Mouse (Mus musculus): ENCODE data around the gene Gm20388. TPM values are rescaled to one million over a fixed set of nuclear protein-coding genes. Genes with fewer than 3 reads are reported as not detected.
A peak's percentile ranks its signal among the peaks of the same experiment; 100 is the strongest.

Gene Gm20388
- total RNA-seq, 2 experiments from 2014 or later, result 1.3 to 8.5 TPM

GRCm38 (mm10) chr8:120998966-120999365 lies 1088.3 kb downstream of the Gm20388 start:
- DNase-seq (ENCODE audit: low spot score in 2 of 2), result no peak

DNA sequence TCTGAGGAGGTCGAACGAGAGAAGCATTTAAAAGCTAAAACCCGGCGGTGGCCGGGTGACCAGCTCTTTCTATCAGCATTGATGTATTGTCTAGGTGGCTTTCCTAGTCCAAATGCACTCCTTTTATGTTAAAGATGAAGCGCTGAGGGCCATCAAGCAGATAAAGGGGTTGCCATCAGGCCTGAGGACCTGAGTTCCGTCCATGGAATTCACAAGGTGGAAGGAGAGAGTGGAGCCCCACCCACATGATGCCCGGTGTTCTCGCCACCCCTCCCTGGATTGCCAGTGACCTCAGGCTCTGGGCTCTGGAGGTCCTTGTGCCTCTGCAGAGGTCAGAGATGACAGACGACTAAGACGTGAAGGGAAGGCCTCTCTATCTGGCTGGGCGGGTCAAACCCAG lies 1091.3 kb downstream of the Gm20388 start:
- no peak for DNase-seq (ENCODE audit: low spot score in 2 of 2)

DNA sequence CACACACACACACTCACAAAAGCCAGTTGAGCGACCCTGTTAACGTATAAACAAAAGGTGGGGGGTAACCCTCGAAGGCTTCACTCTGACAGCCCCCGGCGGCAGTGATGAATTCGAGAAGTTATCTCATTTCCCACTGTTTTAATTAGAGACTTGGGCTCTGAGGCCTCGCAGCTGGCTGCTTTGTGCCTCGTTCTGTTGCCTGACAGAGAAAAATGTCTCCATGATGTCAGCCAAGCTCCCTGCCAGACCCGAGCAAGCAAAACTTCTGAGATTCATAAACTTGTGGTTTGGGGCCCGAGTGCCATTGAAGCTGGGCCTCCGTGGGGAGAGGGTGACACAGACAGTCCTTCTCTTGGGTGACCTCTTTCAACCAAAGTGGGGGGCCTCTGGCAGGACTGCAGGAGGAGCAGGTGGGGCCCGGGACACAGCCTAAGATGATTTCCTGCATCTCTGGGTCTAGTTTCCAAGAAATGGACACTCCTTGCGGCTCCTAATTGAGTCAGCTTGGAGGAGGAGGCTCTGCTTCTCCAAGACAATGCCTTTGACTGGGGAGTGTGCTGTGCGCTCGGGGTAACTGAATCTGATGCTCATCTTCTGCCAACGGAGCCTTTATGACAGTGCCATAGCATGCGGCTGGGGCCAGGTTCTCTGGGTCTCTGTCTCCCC lies 1092.4 kb downstream of the Gm20388 start:
- no peak for DNase-seq (ENCODE audit: low spot score in 2 of 2)

DNA sequence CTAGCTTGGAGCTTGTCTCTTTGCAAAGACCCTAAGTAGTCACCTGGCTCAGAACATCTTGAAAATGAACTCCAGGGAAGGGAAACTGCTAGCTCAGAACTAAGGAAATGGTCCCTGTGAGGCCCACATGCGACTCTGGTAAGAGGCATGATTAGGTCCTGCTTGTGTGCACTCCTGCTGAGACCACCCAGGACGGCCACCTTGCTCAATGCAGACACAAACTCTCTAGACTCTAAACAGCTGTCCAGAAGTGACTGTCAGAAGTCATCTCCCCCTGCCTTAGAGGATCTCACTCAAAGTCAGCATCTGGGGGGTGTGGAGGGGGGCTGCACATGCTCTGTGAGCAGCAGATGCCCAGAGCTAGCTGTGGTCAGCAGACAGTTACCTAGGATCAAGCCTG lies 1093.0 kb downstream of the Gm20388 start:
- DNase-seq (ENCODE audit: low spot score in 2 of 2), result no peak

- no peak for DNase-seq (ENCODE audit: low spot score in 2 of 2)
Observed at GRCm38 (mm10) chr8:121013318-121013717, 1102.7 kb downstream of the Gm20388 start.

GRCm38 (mm10) chr8:121016621-121017020 lies 1106.0 kb downstream of the Gm20388 start:
- peak in 1 of 2 experiments; percentile 42 for DNase-seq (ENCODE audit: low spot score in 2 of 2)

DNA sequence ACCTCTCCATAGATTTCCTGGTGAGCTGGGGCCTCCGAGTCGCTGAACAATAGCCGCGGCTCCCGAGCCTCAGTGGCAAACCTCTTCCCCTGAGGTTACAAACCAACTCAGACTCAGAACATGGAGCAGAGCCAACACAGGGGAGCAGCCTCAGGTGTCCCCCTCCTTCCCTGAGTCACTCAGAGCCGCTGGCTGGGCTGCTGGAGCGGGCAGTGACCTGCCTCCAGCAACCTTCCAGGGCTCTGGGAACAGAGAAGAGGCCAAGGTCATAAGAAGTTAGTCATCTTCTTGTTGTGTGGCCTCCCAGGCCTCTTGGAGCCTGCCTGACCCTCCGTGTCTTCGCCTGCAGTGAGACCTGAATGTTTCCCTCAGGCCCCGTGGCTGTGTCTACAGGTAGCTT lies 1107.6 kb downstream of the Gm20388 start:
- DNase-seq (ENCODE audit: low spot score in 2 of 2), result no peak

GRCm38 (mm10) chr8:121021488-121021887 lies 1110.8 kb downstream of the Gm20388 start:
- no peak for DNase-seq (ENCODE audit: low spot score in 2 of 2)

DNA sequence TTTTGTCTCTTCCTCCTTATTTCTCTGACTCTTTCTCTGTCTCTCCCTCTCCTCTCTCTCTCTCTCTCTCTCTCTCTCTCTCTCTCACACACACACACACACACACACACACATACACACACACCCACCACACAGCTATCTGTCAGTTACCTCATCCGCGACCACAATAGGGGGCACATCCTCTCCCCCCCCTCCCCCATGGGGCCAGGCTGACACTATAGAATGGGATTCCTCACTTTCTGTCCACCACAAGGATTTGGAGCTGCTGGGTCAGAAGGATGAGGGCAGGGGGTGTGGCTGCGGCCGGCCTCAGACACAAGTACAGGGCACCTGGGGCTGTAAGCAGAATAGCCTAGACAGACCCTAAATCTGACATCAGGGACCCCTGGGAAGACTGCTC lies 1112.4 kb downstream of the Gm20388 start:
- DNase-seq (ENCODE audit: low spot score in 2 of 2), result no peak

DNA sequence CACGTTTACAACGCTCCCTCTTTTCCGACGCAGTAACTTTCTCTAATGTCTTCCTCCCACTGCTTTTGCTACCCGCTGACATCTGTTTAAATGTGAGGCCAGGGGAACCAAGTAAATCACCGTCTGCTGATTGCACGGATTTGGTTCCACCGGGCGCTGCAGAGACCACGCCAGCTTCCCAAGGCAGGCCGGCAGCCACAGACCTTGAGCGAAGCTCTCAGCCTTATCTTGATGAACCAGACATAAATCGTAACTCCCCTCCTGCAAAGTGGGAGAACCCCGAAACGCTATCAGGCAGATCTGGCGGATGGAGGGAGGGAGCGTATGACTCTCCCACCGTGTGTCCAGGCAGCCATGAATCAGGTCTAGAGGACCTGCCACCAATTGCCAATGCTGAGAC lies 1113.1 kb downstream of the Gm20388 start:
- no peak for DNase-seq (ENCODE audit: low spot score in 2 of 2)

DNA sequence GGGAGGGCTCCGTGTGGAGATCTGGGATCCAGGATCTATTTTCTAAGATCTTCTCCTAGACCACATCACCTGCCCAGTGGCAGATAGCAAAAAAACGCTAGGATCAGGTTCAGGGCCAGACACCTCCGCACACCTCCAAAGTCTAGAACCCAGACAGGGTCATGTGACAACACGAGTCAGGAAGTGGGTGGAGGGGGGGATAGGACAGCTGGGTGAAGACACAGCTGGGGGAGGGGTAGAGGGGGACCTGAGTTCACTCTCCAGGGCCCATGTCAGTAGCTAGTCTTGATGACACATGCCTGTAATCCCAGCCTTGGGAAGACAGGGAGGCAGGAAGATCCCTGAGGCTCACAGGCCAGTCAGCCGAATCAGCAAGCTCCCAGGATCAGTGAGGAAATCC lies 1114.8 kb downstream of the Gm20388 start:
- DNase-seq (ENCODE audit: low spot score in 2 of 2), result no peak

- peak in 1 of 2 experiments; percentile 29 for DNase-seq (ENCODE audit: low spot score in 2 of 2)
Observed at GRCm38 (mm10) chr8:121027787-121028186, 1117.1 kb downstream of the Gm20388 start.

GRCm38 (mm10) chr8:121029076-121029475 lies 1118.4 kb downstream of the Gm20388 start:
- DNase-seq (ENCODE audit: low spot score in 2 of 2), result no peak

GRCm38 (mm10) chr8:121030496-121031040 lies 1119.9 kb downstream of the Gm20388 start:
- no peak for DNase-seq (ENCODE audit: low spot score in 2 of 2)

- no peak for DNase-seq (ENCODE audit: low spot score in 2 of 2)
Observed at GRCm38 (mm10) chr8:121033299-121034013, 1122.8 kb downstream of the Gm20388 start.

- DNase-seq (ENCODE audit: low spot score in 2 of 2), result no peak
Observed at GRCm38 (mm10) chr8:121035611-121036010, 1125.0 kb downstream of the Gm20388 start.

- no peak for DNase-seq (ENCODE audit: low spot score in 2 of 2)
Observed at GRCm38 (mm10) chr8:121043719-121044440, 1133.2 kb downstream of the Gm20388 start.

DNA sequence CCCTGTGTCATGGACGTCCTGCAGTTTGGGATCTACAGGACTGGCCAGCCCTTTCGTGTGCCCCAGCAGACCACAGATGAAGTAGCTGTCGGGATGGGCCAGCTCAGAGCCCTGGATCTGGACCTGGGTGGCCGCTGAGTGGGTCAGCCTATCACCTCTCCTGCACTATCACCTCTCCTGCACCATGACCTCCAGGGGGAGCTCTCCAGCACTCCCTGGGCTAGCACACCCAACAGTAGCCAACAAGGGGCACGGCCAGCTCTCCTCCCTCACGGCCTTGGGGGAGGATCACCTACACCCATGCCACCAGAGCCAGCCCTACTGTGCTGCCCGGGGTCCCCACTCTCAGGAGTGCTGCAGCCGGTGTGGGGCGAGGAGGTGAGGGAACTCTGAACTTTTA lies 1136.8 kb downstream of the Gm20388 start:
- no peak for DNase-seq (ENCODE audit: low spot score in 2 of 2)

GRCm38 (mm10) chr8:121058081-121058480 lies 1147.4 kb downstream of the Gm20388 start:
- DNase-seq (ENCODE audit: low spot score in 2 of 2), result no peak

DNA sequence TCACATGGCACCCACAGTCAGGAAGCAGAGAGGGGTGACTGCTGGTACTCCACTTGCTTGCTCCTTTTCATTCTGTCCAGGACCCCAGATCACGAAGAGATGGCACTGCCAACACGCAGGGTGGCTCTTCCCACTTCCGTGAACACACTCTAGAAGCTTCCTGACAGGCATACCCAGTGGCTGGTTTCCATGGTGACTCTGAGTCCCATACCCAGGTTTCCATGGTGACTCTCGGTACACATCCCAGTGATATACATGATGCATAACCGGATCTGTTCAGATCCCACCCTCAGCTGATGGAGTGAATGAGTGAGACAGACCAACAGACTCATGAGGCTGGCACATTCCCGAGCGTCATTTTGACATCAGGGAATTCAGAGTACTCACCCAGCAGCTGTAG lies 1148.5 kb downstream of the Gm20388 start:
- no peak for DNase-seq (ENCODE audit: low spot score in 2 of 2)

DNA sequence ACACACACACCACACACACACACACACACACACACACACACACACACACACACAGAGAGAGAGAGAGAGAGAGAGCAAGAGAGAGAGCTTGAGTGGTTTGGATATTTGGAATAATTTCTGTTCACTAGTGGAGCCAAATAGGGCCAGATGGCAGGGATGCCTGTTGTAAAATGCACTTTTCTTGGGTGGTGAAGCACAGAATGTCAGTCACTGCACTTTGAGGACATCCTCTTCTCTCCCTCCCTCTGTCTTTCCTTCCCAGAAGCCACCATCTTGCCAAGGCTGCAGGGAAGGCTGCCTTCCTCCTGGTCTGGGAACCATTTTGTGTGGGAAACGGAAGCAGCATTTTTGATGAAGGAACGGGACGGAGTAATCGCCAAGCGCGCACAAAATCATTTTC lies 1151.9 kb downstream of the Gm20388 start:
- no peak for DNase-seq (ENCODE audit: low spot score in 2 of 2)

GRCm38 (mm10) chr8:121063649-121064048 lies 1153.0 kb downstream of the Gm20388 start:
- DNase-seq (ENCODE audit: low spot score in 2 of 2), result no peak

All from adrenal gland, adult 18-20 months (tissue).